Mouse (Mus musculus): Measurements from ENCODE around the gene Myh11.

Gene Myh11

DNA sequence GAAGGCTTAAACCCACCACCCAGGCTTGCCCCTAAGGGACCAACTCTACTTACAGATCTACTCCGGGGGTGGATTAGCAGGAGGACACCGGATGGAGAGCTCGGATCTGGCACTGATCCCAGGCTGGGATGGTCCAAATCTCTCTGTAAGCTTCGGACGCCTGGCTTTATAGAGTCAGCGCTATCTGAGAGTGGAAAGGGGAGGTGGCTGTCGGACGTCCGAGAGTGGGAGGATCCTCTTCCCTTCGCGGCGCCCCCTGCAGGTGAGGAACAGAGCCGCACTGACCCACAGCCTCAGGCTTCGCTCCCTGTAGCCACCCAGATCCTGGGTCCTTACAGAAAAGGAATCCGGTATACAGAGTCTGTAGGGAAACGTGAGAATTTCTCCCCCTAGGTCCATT is at the start of gene Myh11:
Gene Myh11, minus strand, starts transcription at position 150 of the 400 bp plus-strand sequence.
- DNase-seq (ENCODE audit: low read depth): peak; percentile 55

DNA sequence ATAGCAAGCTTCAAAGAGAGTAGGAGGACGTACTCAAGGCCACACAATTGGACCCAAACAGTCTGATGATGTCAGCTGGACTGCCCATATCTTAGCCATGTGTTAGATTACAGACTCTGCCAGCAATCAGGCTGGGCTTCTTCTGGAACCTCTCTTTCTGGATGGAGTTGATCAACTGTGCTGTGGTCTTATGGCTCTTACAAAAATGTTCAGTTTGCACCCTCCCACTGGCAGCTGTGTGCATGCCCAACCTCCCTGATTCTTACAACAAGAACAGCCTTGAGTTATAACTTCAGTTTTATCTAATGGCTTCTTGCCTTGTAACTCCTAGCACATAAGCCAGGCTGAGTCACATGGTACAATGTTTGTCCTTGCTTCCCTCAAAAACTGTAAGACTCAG is 37.0 kb upstream of the Myh11 start:
- DNase-seq (ENCODE audit: low read depth): peak; percentile 12

DNA sequence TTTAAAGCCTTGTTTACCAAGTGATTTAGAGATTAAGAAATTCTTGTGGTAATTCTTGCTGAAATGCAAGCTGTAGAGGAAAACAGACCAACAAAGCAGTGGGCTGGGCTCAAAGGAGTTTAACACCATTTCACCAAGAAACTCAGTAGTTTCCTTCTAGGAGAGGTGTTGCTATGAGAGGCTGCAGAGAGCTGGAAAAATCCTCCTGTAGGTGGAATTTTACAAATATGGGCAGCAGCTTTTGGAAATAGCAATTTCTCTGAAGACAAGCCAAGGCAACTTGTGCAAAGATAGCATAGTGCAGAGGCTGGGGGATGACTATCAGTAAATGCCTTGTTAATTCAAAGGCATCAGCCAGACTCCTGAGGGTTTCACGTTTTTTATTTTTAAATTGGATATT is 29.3 kb upstream of the Myh11 start:
- DNase-seq (ENCODE audit: low read depth): no peak

DNA sequence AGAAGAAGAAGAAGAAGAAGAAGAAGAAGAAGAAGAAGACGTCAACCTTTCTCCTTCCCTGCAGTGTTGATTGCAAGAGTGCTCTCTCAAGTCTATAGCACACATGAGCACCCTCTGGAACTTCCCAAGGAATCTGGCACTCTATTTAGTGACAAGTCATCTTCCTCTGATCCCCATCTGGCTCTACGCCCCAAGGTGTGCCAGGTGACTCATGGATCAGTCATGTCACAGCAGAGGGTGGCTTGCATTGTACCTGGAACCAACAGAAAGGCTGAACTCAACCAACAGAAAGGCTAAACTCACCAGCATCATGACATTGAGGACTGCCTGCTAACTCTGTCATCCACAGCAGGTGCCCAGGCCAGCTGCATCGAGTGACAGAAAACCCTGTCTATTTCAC is 28.5 kb upstream of the Myh11 start:
- DNase-seq (ENCODE audit: low read depth): no peak

DNA sequence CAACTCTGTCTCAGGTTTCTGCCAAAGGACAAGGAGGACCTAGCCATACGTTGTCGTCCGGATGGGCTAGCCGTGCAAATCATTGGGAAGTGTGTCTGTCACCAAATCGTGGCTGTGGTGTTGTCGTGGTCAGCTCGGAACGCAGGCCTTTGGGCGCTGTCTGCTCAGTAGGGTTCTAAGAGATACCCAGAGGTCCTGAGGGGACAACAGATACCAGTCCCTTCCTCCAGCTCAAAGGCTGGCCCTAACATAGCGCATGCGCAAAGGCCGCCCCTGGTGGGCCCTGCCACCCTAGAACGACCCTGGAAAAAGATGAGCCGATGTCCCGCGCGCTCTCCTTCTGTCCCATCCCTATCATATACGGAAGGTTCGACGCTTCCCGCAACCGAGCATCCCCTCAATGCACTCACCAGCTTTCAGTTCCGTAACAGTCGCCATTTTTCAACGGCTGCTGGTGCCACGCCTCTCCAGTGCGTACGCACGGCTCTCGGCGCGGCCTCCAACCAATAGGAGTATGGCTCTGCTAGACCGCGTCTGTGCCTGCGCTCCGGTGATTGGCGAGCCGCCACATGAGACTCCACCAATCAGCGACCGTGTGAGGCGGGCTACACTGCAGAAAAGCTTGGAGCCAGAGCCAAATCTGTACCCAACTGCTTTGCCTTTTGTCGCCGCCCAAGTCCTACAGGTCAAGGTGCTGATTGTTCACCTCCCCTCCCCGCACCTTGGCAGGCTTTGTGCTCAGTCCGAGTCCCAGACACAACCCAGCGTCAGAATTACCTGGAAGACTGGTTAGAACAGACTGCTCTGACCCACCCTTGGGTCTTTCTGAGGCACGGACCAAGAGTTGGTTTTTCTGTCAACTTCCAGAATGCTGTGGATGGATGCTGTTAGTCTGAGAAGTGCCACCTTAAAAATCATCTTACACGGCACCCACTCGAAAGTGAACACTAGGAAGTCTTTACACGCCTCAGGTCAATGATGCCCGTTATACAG is 26.0 kb upstream of the Myh11 start, which contains the start of gene Fopnl:
Gene Fopnl, minus strand, starts transcription at position 522 of the 993 bp plus-strand sequence.
- peak; percentile 99 for DNase-seq (ENCODE audit: low read depth)

DNA sequence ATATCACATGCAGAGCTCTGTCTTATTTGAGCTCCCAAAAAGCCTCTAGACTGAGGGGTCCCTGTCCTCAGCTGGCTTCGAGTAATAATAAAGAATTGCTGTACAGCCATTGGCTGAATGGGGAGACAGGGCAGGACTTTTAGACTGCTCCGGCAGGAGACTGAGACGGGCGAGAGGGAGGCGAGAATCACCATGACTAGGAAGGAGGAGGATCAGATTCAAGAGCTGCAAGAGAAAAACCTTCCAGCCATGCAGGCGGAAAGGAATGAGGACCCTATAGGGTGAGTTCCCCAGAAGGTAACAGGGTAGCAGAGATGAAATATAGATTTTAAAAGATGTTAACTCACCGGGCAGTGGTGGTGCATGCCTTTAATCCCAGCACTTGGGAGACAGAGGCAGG is 21.7 kb upstream of the Myh11 start:
- DNase-seq (ENCODE audit: low read depth): no peak

DNA sequence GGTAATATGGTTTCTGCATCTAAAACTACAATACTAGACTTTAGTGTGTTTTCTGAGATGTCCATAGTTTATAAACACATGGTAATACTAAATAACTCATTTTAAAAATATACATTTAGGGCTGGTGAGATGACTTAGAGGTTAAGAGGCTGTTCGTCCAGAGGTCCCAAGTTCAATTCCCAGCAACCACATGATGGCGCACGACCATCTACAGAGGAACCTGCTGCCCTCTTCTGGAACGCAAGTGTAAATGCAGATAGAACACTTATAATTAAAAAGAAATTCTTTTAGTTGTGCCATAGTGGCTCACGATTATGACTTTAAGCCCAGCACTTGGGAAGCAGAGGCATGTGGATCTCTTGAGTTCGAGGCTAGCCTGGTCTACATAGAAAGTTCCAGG is 20.2 kb upstream of the Myh11 start:
- peak; percentile 76 for DNase-seq (ENCODE audit: low read depth)

DNA sequence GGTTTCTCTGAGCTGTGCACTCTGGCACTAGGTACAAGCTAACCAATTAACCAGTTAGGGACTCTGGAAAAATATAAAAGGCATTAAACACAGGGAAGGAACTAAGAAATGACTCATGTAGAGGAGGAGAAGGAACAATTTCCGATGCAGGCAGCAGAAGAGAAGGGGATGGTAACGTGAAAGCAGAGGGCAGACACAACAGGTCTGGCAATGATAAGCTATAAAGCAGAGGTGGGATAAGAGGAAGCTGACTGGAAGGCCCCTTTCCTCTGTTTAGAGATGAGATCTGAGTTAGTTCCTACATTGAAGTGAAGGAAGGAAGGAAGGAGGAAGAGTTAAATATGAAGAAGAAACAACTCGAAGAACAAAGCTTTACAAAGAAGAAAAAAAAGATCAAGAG is 18.7 kb upstream of the Myh11 start:
- no peak for DNase-seq (ENCODE audit: low read depth)

DNA sequence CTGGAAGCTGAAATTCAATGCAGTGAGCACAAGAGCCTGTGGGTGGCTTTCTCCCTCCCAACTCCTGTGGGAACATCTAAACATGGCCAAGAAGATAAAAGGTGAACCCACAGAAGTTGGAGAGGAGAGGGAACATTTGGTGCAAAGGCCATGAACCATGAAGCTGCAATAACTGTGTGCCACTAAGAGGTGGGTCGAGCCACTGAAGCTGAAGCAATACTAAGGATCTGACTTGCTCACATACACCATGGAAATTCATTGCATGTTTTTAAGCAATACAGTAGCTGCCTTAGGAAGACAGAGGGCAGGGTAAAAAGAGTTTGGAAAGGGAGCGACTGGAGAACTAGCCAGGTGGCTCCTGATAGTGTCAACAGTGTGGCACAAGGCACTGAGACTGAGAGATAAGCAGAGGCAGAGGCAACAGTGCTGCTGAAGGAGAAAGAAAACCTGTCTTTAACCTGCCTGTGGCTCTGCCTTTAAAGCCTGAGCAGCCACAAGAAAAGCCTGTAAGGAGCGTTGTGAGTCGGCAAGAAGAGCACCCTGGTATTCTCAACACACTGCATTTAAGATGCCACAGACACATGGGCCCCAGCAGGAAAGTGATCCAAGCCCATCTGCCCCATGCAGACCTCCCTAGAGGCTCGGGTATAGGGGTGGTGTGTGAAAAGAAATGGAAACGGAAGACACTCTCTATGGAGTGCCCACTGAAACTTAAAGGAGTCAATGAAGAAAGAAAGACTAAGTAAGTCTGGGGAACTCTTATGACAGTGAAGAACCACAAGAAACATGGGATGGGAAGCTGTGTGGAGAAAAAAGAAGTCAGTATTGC is 17.3 kb upstream of the Myh11 start:
- no peak for DNase-seq (ENCODE audit: low read depth)

DNA sequence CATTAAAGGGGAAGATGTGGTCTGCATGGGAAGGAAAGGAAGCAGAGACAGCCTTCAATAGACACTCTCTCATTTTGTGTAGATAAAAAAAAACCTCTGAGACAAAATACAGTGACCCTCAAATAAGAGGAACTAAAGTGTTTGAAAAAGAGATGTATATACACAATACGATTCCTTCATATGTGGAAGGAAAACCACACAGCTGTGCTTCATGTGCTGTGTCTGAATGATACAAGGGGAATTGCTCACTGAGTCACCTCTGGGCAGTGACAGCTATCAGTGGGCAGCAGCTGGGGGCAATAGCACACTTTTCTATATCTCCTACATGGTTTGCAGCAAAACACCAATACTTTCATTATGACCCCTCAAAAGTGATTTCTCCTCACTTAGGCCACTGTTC is 16.2 kb upstream of the Myh11 start:
- DNase-seq (ENCODE audit: low read depth): no peak

DNA sequence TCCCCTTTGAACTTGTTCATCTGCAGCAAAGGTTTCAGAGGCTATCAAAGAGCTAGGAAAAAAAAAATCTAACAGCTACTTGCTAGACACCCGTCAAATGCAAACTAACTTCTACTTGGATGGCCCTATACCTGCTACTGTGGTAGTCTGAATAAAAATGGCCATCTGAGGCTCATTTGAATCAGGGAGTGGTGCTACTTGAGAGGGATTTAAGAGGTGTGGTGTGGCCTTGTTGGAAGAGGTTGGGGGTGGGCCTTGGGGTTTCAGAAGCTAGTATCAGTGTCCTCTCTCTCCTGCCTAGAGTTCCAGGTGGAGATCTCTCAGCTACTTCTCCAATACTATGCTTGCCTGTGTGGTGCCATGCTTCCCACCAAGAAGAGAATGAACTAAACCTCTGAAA is 15.3 kb upstream of the Myh11 start:
- no peak for DNase-seq (ENCODE audit: low read depth)

DNA sequence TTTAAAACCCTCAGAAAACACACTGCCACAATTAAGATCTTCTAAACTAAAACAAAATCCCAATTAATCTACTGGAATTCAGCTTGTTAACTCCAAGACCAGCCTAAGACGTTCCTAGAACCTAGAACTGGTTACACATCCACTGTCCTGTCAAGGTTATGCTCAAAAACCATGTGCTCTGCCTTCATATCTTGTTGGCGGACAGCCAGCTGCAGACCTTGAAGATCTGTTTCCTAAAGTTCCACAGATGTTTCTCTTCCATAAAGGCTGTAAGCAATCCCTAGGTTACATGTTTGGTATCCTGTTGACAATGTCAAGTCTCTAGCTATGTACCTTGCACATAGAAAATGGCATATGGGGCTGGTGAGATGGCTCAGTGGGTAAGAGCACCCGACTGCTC is 13.6 kb upstream of the Myh11 start:
- DNase-seq (ENCODE audit: low read depth): peak; percentile 25

DNA sequence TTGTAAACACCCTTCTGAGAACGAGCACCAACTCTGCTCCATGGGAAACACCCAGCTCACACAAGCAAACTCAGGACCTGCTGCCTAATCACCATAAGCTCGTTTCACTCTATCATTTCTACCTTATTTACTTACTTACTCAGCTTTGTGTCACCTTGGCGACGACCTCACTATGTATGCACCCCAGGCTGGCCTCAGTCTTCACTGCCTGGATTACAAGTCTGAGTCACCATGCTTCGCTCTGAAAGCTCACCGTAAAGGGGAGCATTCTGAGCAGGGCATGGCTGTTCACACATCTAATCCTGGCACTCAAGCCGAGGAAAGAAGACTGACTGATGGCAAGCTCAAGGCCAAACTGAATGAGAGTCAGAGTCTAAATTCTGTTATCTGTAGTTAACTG is 12.5 kb upstream of the Myh11 start:
- peak; percentile 80 for DNase-seq (ENCODE audit: low read depth)

DNA sequence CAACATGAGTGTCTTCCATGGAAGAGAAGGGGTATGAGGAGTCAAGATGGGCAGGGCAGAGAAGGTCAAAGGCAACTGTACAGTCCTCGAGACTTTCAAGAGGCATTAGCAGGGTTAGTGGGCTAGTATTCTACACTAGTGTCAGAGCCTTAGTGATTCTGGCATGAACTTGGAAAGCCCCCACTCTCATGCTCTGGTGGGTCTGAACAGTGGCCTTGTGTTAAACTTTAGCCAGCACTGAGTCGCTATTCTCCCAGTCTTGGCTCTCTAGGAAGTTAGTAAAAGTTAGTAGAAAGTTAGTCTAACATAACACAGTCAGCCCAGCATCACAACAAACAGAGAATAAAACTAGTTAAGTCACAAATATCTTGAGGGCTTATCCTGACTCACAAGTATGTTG is 12.0 kb upstream of the Myh11 start:
- no peak for DNase-seq (ENCODE audit: low read depth)

DNA sequence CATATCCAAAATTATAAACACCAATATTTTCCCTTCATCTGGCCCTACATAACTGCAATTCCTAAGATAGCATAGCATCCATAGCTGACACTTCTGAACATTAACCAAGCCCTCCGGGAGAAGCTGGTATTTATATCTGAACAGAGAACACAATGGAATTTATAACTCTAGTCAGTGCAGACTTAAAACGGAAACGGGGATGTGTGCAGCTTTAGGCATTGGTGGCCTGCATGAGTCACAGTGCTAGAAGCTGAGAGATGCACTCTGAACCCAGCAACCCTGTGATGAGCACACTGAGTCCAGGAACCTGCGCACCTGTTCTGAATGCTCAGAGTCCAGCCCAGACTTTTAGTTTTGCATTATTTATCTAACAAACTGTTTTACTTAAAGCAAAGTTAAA is 7.3 kb upstream of the Myh11 start:
- no peak for DNase-seq (ENCODE audit: low read depth)

DNA sequence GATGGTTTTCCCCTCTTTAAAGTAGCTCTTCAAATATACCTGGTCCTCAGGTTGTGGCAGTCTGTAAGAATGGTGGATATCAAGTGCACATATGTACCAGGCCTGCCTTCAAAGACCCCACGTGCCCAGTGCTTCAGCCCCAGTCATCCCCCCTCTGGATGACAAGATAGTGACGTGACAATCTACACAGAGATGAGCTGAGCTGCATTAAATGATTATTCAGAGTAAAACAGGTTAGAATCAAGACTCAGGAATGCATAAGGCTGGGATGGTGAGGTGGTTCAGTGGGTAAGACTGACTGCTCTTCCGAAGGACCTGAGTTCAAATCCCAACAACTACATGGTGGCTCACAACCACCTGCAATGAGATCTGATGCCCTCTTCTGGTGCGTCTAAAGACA is 6.6 kb upstream of the Myh11 start:
- no peak for DNase-seq (ENCODE audit: low read depth)

DNA sequence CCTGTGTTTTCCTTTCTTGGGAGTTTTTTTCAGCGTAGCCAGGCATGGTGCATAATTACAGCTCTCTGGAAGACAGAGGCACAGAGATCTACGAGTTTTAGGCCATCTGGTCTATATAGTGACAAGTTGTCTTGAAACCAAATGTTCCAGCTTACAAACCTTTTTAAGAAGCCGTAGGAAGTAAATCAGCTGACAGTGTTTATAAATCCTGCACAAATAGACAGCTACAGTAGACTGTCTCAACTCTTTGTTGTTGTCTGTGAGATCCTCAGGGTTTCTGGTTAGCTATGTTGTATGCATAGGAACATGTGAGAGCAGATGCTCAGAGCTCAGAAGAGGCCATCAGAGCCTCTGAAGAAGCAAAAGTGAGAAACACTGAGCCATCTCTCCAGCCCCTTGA is 6.0 kb upstream of the Myh11 start:
- no peak for DNase-seq (ENCODE audit: low read depth)

DNA sequence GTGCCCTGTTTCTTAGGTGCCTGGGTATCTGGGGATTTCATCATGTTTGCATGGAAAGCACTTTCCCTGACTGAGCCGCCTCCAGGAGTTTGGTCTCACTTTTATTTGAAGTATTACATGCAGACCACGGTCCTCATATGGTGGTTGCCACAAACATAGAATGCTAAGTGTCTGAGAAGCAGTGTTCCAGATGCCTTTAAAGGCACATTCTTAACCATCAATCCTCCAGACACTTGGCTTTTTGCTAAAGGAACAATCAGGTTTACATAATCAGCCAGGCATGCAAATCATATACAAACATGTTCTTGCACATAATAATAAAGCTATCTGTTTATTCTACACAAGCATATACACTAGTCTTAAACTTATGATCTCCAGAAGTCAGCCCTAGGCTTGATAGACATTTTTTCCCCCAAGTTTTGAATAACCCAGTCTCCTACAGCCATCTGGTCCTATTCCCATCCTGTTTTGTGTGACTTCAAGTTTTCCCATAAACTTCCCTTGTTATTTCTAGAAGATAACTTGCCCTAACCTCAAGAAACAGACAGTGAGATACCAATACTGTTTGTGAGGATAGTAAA is 5.5 kb upstream of the Myh11 start:
- DNase-seq (ENCODE audit: low read depth): no peak

DNA sequence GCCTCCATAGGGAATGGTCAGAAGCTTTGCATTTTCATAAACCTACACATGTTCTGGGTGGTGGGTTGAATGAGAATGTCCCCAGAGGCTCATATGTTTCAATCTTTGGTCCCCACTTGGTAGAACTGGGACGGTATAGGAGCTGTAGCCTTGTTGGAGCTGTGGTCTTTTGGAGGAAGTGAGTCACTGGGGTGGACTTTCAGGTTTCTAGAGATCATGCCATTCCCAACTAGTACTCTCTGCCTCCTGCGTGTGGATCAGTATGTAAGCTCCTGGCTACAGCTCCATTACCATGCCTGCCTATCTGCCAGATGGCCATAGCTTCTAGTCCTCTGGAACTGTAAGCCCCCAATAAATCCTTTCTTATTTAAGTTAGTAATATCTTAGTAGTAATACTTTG is 4.1 kb upstream of the Myh11 start:
- DNase-seq (ENCODE audit: low read depth): no peak

DNA sequence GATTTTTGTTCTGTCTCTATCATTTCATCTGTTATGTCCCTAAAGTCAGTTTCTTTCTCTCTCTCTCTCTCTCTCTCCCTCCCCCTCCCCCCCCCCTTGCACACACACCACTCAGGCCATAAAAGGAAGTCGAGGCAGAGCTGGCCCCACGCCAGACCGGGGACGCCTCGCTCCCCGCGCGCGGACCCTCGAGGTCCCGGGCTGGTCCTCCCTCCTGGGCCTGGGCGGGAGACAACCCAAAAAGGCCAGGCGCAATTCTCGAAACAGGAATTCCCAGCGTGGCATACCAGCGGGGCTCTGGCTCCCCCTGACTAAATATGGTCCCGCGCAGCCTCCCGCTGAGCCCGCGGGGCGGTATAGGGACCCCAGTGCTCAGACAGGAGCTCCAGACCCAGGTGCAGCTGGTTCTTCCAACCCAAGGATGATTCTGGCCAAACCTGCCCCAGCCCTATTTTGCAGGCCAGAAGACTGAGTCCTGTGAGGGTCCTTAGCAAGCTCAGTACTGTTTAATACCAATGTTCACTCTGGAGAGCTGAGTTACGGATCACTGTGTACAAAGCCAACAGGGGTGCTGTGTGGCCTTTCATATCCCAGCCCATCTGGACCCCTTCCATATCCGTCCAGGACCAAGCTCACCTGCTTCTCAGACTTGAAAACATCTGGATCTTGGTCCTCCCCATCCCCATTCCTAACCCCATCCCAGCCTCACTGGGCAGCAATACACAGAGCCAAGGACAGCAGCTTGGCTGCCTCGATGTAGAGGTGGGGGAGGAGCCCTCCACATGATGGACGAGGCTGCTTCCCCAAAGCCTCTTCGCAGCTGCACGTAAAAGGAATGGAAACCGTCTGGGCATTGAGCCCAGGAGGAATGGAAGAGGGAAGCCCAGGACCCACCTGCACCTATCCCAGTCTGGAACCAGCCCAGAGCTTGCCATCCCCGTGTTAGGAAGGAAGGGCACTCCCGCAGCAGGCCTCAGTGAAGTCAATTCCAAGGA is 1.3 kb upstream of the Myh11 start:
- no peak for DNase-seq (ENCODE audit: low read depth)

DNA sequence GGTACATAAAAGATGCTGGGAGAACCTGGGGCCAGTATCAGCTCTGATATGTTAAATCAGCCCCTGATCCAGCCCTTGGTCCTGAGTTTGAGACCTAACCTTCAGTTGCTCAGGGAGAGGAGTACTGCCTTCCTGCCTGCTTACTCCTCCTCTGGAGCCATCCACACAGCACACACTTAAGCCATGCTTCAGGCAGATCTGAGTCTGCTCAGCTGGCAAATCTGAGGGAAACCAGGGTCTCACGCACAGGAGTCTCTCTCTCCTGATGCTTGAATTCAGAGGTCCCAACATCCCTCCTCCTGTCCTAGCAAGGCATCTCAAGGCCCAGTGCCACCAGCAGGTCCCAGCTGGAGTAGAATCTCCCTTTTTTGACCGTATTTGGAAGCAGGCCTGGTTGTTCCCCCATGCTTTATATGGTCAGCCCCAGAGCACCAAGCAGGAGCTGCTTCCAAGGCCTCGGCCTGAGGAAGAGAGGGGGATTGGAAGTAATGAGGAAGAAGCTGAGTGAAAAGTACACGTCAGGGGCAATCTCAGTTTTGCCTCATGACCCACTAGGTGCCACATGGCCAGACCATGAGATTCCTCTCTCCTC is 18.7 kb downstream of the Myh11 start:
- no peak for DNase-seq (ENCODE audit: low read depth)

Data from NIH3T3 (cell line).